Mouse (Mus musculus) neutrophil, adult 5-6 weeks (primary cell): ENCODE measurements around the gene Slc29a4. TPM values are rescaled to one million over a fixed set of nuclear protein-coding genes. Genes with fewer than 3 reads are reported as not detected.

Source experiments
- ATAC-seq: fragments of 151-379, 151-347 bp; 2 replicates; pipeline ENCODE4 v1.8.0; 2017; ENCODE audit warnings: mild to moderate bottlenecking, moderate TSS enrichment; ENCODE audit not compliant: insufficient number of reproducible peaks, poor library complexity, low FRiP score, severe bottlenecking; ENCODE audit errors: extremely low read depth
- total RNA-seq: library from RNA; stranded (forward); fragments of 200-1000 nt; gene quantifications from 2 replicates; pipeline ENCODE4 v1.2.3, GENCODE M21; 2017

Gene Slc29a4
- total RNA-seq, 1 experiment from 2014 or later, result 0.35 TPM

DNA sequence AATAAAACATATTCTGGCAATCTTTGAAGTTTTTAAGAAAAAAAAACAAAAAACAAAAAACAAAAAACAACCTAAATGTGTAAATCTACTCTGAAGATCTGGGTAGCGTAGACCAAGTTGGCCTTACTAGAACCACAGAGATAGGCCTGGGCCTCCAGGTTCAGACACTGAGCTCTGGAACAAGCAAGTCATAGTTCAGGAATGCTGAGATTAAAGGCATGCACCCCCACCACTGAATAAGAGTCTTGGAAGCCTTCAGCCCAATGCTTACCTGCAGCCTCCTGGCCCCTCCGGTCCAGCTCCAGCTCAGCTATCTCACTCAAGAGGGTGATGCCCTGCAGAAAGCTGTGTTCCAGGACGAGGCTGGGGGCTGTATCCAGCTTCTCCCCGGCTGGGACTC, 78.7 kb downstream of the Slc29a4 start:
- no peak for ATAC-seq

DNA sequence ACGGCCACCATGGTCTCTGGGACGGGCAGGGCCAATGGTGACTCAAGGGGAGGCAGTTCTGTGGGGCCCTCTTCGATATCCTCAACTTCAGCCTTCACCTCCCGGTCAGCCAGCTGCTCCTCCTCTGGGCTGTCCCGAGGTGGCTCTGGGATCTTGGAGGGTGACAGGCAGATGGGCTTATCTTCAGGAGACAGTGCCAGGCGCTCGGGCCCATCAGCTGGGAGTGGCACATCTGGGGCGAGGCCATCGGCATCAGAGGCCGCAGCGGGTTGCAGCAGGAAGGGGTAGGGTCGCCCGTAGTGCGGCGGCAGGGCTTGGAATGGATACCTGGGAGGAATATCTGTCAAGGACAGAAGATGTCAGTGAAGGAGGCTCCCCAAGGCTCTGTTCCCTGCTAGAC, 79.7 kb downstream of the Slc29a4 start:
- no peak for ATAC-seq

Other genes with a start within 250 kb of the Slc29a4 start
- 18.0 and 19.8 TPM in 2 replicates for gene Ap5z1, start 228.6 kb upstream of the Slc29a4 start, total RNA-seq
- gene Papolb, start 162.4 kb upstream of the Slc29a4 start, total RNA-seq, result 0.12 TPM in 1 of 2 replicates, not detected in the other
- not detected in 2 replicates for gene Radil, start 141.4 kb upstream of the Slc29a4 start, total RNA-seq
- gene Mmd2, start 83.7 kb upstream of the Slc29a4 start, total RNA-seq, result not detected in 2 replicates
- gene Wipi2, start 64.8 kb upstream of the Slc29a4 start, total RNA-seq, result 77.5 and 79.1 TPM in 2 replicates
- gene Tnrc18, start 125.2 kb downstream of the Slc29a4 start, total RNA-seq, result 53.8 and 57.5 TPM in 2 replicates
- gene Fbxl18, start 202.9 kb downstream of the Slc29a4 start, total RNA-seq, result 5.9 and 8.2 TPM in 2 replicates
- 7,503 and 8,865 TPM in 2 replicates for gene Actb, start 214.2 kb downstream of the Slc29a4 start, total RNA-seq